Mouse (Mus musculus) limb, embryonic 15.5 days (tissue): ENCODE results near the gene Tanc1. TPM values are rescaled to one million over a fixed set of nuclear protein-coding genes. Genes with fewer than 3 reads are reported as not detected.

ENCODE experiments used
- ATAC-seq: fragments of 200-750 bp; cut with Nextera tagmentation; 2 replicates; pipeline ENCODE4 v1.8.0; 2017; ENCODE audit warnings: low read depth, moderate TSS enrichment; ENCODE audit not compliant: insufficient number of reproducible peaks, low FRiP score, low TSS enrichment
- H3K27ac ChIP-seq: fragments of 300-500 bp; sonication (generic); 2 replicates; pipeline ENCODE4 v1.5.1; 2015; ENCODE audit warnings: moderate library complexity, mild to moderate bottlenecking, inconsistent platforms
- H3K27me3 ChIP-seq: fragments of 300-500 bp; sonication (generic); 2 replicates; pipeline ENCODE4 v1.6.1; 2015; ENCODE audit warnings: inconsistent platforms
- H3K36me3 ChIP-seq: fragments of 300-500 bp; sonication (generic); 2 replicates; pipeline ENCODE4 v1.6.1; 2015; ENCODE audit warnings: inconsistent platforms
- H3K4me1 ChIP-seq: fragments of 300-500 bp; sonication (generic); 2 replicates; pipeline ENCODE4 v1.6.1; 2015; ENCODE audit warnings: inconsistent platforms
- H3K4me2 ChIP-seq: fragments of 300-500 bp; sonication (generic); 2 replicates; pipeline ENCODE4 v1.6.1; 2015; ENCODE audit warnings: mild to moderate bottlenecking, inconsistent platforms
- H3K4me3 ChIP-seq: fragments of 300-500 bp; sonication (generic); 2 replicates; pipeline ENCODE4 v1.5.1; 2015; ENCODE audit warnings: mild to moderate bottlenecking, inconsistent platforms
- H3K9ac ChIP-seq: fragments of 300-500 bp; sonication (generic); 2 replicates; pipeline ENCODE4 v1.6.1; 2015; ENCODE audit warnings: inconsistent platforms
- H3K9me3 ChIP-seq: fragments of 300-500 bp; sonication (generic); 2 replicates; pipeline ENCODE4 v1.6.1; 2016; ENCODE audit warnings: inconsistent platforms
- WGBS: fragments of 180-500 bp; shearing (Covaris S2); methylation state at CpG from one replicate; pipeline ENCODE4 v1.1.7; 2015; 5-methylcytosine and 5-hydroxymethylcytosine counted together
- polyA plus RNA-seq: library from polyadenylated mRNA; unstranded; fragments of >200 nt; fragmentation: Nextera tagmentation; extraction: Ambion mirVana; gene quantifications from 2 replicates; pipeline ENCODE4 v1.2.1, GENCODE M21; 2015

Tanc1 gene
- polyA plus RNA-seq, 1 experiment from 2014 or later: 50.6 TPM

DNA sequence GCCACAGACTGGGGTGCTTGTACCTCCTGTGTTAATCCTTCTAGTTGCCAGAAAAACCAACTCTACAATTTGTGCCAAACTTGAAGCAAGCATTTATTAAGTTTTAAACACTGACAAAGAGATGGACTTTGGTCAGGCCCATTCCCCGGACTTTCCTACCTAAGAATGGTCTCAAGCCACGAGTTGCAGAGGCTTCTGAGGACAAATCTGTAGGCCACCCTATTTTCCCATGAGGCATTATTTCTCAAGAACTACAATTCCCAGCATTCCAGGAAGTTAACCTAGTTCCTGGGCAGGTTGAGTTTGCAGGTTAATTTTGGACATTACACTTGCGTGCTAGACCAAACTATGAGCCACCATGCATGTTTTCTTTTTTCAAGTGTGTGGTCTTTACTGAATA lies 85.3 kb downstream of the Tanc1 start:
- H3K27ac ChIP-seq: 0 out of 2 replicates have a peak overlapping the region, but pooled peaks have one; percentile 23
- H3K4me3 ChIP-seq: no peak overlapping the region
- no peaks in the 10 kb centered on the region for H3K27me3 ChIP-seq
- H3K9ac ChIP-seq: no peak overlapping the region
- WGBS: 80% methylated on average over 3 of the region's 3 CpGs
- no peaks in the 10 kb centered on the region for H3K9me3 ChIP-seq
- H3K4me2 ChIP-seq: no peak overlapping the region
- no peaks in the 10 kb centered on the region for H3K36me3 ChIP-seq
- H3K4me1 ChIP-seq: peaks cover 27% of the 10 kb centered on the region
- ATAC-seq: no peak

DNA sequence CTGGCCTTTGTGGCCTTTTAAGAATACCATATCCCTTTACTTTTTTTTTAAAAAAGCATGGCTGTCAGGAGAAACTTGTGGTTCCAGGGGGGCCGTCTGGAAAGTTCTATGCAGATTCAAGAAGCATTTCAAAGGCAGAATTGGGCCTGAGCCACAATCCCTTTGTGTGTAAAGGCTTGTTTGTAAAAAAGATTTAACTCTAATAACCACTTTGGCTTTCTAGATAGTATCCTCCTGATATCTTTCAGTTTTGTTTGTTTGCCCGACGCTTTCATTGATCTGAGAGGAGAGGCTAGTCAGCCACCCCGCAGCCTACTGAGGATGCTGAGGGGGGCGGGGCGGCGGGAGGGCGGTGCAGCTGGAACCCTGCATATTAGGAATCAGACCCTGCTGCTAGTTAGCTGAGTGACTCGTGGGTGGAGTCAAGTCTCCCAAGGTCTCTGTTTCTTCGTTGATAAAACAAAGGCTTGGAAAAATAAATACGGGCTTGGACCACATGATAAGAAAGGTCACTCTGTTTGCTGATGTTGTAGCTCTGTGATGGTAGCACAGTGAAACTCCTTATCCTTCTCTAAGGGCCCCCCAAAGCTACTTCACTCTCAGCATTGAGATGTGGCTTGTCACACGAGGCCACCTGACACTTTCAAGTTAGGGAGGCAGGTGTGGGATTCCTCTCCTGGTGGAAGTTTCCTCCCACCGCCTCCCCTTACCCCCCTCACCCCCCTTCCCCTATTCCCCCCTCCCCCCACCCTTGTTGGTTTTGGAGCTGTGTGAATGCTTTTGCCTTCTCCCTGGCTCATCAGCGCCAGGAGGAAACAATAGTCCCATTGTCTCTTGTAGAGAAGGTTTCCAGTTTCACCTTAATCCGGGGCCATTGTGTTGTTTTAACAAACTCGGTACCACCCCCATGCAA lies 86.1 kb downstream of the Tanc1 start:
- no peaks in the 10 kb centered on the region for H3K27me3 ChIP-seq
- no peak for ATAC-seq
- no peaks in the 10 kb centered on the region for H3K9me3 ChIP-seq
- WGBS: 4% methylated on average over 16 of the region's 16 CpGs
- no peak overlapping the region; the same call in 1 of the 2 replicates for H3K27ac ChIP-seq
- H3K4me3 ChIP-seq: no peak overlapping the region
- H3K4me2 ChIP-seq: peak overlapping the region; percentile 35; the same call in 1 of the 2 replicates
- H3K4me1 ChIP-seq: peaks cover 27% of the 10 kb centered on the region
- H3K9ac ChIP-seq: no peak overlapping the region
- H3K36me3 ChIP-seq: no peaks in the 10 kb centered on the region

DNA sequence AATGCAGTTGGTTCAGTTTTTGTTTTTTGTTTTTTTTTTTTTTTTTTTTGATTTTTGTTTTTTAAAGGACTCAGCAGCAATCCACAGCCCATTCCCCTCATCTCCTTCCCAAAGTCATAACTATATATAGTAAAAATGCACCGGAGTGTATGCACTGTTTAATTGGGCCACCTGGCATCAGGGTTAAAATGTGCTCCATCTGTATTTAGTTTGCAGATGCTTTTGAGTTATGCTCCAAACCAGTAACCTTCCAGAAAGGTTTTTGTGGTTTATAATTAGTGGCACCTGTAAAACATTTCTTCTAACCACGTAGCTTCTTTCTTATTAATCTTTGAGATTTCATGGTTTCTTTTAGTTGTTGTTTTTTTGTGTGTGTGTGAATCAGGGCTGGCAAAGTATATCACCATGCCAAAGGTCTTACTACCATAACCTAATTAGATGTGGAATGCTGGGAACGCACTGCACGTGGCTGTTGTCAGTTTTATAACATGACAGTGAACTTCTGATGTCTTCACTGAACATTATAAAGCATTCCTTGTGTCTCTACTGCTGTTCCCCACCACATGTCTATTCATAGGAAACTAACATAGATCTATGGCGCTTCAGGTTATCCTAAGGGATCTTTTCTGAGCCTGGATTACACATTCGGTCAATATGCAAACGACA lies 86.9 kb downstream of the Tanc1 start:
- no peak overlapping the region for H3K27ac ChIP-seq
- WGBS: 33% methylated on average over 7 of the region's 7 CpGs
- no peak overlapping the region for H3K9ac ChIP-seq
- H3K4me1 ChIP-seq: peaks cover 27% of the 10 kb centered on the region
- H3K4me2 ChIP-seq: no peak overlapping the region
- H3K27me3 ChIP-seq: no peaks in the 10 kb centered on the region
- ATAC-seq: no peak
- H3K9me3 ChIP-seq: no peaks in the 10 kb centered on the region
- no peaks in the 10 kb centered on the region for H3K36me3 ChIP-seq
- no peak overlapping the region for H3K4me3 ChIP-seq

DNA sequence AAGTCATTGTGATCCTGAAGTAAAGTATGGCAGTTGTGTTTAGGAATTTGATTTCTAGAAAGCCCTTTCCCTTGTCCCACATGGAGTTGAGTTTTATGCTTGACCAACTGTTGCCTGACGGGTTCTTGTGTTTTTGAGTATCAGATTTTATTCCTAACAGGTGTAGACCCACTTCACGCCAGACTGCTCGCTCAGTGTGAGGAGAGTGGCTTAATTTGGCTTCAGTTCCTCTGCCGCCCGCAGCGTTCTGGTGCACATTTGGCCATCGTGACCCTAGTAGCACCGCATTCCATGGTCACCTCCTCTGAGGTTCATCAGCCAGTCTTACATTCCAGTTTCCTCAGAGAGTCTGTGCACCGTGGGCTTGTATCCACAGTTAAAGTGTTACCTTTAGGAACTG lies 88.1 kb downstream of the Tanc1 start:
- H3K4me2 ChIP-seq: no peak overlapping the region
- H3K9ac ChIP-seq: no peak overlapping the region
- no peaks in the 10 kb centered on the region for H3K27me3 ChIP-seq
- no peaks in the 10 kb centered on the region for H3K36me3 ChIP-seq
- peaks cover 27% of the 10 kb centered on the region for H3K4me1 ChIP-seq
- H3K4me3 ChIP-seq: no peak overlapping the region
- no peaks in the 10 kb centered on the region for H3K9me3 ChIP-seq
- no peak; the same call in 1 of the 2 replicates for ATAC-seq
- WGBS: 49% methylated on average over 9 of the region's 9 CpGs
- H3K27ac ChIP-seq: no peak overlapping the region

DNA sequence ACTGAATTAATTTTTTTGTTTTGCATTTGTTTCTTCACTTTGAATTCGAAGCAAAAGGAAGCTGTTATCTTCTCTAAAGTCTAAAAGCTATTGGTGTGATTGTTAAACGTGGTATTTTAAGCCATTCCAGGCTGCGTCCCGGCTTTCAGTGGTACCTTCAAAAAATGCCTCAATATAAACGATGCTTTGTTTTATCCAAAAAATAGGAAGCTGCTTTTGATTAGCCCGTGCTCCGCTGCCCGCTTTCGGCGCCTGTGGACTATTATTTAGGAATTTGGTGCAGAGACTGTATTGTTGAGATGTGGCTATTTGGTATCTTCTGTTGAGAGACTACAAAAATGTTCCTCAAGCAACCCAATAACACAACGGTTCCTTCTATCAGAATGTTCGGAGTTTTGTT lies 93.4 kb downstream of the Tanc1 start:
- Histone ChIP-seq H3K9ac (no peak overlapping the region), H3K4me1 (peaks cover 9% of the 10 kb centered on the region; the same call in 1 of the 2 replicates), H3K4me3 (no peak overlapping the region), H3K27me3 (no peaks in the 10 kb centered on the region), H3K4me2 (no peak overlapping the region), H3K36me3 (no peaks in the 10 kb centered on the region), H3K9me3 (no peaks in the 10 kb centered on the region), H3K27ac (no peak overlapping the region)
- WGBS: 52% methylated on average over 12 of the region's 12 CpGs
- ATAC-seq: no peak

DNA sequence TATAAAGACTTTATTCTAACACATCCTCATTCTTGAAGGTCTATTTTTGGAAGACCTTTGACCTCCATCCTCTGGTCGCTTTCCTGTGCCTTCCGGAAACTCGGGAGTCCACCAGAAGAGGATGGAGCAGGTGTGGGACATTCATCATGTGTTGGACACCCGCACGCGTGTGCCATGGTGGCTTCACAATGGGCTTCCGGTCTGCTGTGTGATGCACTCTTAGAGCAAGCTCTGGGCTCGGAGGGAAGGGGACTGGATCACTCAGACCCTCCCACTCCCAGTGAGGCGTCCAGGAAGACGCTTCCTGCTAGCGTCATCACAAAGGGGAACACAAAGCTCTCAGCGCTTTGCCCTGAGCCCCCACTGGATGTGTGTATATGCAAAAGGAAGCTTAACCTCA lies 95.0 kb downstream of the Tanc1 start:
- H3K36me3 ChIP-seq: no peaks in the 10 kb centered on the region
- no peak overlapping the region for H3K4me2 ChIP-seq
- no peak for ATAC-seq
- no peak overlapping the region for H3K9ac ChIP-seq
- no peaks in the 10 kb centered on the region for H3K27me3 ChIP-seq
- no peak overlapping the region for H3K27ac ChIP-seq
- no peak overlapping the region for H3K4me3 ChIP-seq
- WGBS: 84% methylated on average over 12 of the region's 12 CpGs
- H3K9me3 ChIP-seq: no peaks in the 10 kb centered on the region
- H3K4me1 ChIP-seq: 0 out of 2 replicates have a peak, but pooled peaks cover 2% of the 10 kb centered on the region

DNA sequence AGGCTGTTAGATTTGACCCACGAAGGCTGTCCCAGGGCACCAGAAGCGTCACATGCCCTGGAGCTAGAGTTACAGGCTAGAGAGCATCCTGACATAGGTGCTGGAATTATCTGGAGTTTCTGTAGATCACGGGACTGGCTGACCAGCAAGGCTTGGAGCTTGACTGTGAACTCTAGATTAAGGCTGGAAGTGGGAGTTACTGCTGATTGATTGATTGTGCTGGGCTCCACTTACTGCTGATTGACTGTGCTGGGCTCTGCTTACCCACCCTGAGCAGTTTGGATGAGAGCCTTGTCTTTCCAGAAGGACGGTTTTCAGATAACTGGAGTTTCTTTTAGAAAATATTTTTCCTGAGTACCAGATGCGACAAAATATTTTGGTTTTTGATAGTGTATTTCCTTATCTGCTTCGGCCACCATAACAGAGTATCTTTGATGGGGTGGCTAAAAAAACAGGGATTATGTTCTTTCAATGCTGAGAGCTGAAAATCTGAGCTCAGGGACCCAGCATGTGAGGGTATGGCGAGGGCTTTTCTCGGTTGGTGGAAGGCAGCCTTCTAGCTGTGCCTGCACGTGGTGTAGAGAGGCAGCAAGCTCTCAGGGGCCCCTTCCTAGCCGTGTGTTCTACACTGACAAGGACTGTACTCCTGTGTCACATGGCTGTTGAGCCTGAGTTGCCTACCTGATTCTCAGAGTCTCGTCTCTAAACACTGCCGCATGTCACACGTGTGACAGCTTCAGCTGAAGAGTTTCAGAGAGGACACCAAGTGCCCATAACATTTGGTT lies 96.3 kb downstream of the Tanc1 start:
- Histone ChIP-seq H3K4me1 (0 out of 2 replicates have a peak, but pooled peaks cover 5% of the 10 kb centered on the region), H3K9ac (no peak overlapping the region), H3K4me2 (no peak overlapping the region), H3K36me3 (no peaks in the 10 kb centered on the region), H3K4me3 (no peak overlapping the region), H3K27me3 (no peaks in the 10 kb centered on the region), H3K9me3 (no peaks in the 10 kb centered on the region), H3K27ac (no peak overlapping the region)
- no peak for ATAC-seq
- WGBS: 69% methylated on average over 13 of the region's 13 CpGs

DNA sequence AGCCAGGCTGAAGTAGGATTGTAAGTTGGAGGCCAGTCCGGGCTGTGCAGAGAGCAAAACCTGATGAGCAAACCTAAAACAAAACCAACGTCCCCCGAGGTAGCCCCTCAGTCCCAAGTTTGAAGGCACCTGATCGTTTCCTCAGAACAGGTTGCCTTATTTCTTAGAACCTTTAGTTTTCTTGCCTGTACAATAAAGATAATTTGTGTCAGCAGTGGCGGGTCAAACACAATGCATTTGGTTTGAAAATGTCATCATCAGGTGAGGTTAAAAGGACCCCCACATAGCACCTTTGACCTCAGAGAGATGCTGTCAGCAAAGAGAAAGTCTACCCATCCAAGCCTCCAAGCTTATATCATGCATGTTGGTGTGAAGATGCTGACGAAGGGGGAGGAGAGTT lies 98.9 kb downstream of the Tanc1 start:
- Histone ChIP-seq H3K4me2 (no peak overlapping the region), H3K4me3 (no peak overlapping the region), H3K27ac (no peak overlapping the region), H3K4me1 (0 out of 2 replicates have a peak, but pooled peaks cover 5% of the 10 kb centered on the region), H3K36me3 (no peaks in the 10 kb centered on the region), H3K9me3 (no peaks in the 10 kb centered on the region), H3K9ac (no peak overlapping the region), H3K27me3 (no peaks in the 10 kb centered on the region)
- ATAC-seq: no peak
- WGBS: 88% methylated on average over 6 of the region's 6 CpGs

DNA sequence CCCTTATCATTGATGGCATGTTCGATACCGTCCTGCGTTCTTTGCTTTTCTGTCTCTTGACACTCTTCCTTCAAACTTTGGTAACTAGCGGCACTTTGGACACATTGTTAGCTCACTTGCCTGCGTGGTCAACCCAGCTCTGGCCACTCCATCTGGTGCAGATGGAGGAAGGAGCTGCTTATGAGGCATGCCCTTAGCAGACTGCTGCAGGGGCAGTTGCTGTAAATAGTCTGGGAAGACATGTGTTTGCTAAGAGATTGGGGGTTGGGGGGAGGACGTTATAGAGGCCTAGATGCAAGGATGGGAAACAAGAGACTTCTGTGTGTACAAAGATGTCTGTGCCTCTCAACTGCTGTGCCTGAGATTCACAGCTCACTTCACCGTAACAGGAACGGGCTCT lies 100.2 kb downstream of the Tanc1 start:
- Histone ChIP-seq H3K4me3 (no peak overlapping the region), H3K4me2 (no peak overlapping the region), H3K9me3 (no peaks in the 10 kb centered on the region), H3K36me3 (no peaks in the 10 kb centered on the region), H3K27ac (no peak overlapping the region), H3K27me3 (no peaks in the 10 kb centered on the region), H3K4me1 (0 out of 2 replicates have a peak, but pooled peaks cover 5% of the 10 kb centered on the region), H3K9ac (no peak overlapping the region)
- 74% methylated on average over 8 of the region's 8 CpGs for WGBS
- ATAC-seq: no peak

DNA sequence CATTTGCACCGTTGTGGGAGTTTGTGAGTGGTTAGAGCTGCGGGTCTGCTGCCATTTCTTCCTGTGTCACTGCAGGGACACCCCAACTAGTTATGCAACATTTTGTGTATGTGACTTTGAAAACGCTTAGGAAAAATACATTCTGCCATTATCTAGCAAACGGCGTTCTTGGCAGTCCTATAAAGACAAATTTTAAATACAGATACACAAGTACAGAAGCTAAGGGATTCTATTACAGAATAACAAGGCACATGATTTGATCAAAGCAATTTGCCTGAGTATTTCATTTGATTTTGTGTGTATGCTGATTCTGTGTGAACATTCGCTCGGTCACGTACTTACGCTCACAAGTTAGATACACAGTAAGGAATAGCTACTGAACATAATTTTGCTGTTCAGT lies 100.6 kb downstream of the Tanc1 start:
- no peak overlapping the region for H3K4me2 ChIP-seq
- ATAC-seq: no peak
- no peak overlapping the region for H3K4me3 ChIP-seq
- no peaks in the 10 kb centered on the region for H3K36me3 ChIP-seq
- peaks cover 4% of the 10 kb centered on the region; the same call in 1 of the 2 replicates for H3K4me1 ChIP-seq
- H3K9ac ChIP-seq: no peak overlapping the region
- 76% methylated on average over 9 of the region's 9 CpGs for WGBS
- no peaks in the 10 kb centered on the region for H3K9me3 ChIP-seq
- no peak overlapping the region for H3K27ac ChIP-seq
- no peaks in the 10 kb centered on the region for H3K27me3 ChIP-seq

DNA sequence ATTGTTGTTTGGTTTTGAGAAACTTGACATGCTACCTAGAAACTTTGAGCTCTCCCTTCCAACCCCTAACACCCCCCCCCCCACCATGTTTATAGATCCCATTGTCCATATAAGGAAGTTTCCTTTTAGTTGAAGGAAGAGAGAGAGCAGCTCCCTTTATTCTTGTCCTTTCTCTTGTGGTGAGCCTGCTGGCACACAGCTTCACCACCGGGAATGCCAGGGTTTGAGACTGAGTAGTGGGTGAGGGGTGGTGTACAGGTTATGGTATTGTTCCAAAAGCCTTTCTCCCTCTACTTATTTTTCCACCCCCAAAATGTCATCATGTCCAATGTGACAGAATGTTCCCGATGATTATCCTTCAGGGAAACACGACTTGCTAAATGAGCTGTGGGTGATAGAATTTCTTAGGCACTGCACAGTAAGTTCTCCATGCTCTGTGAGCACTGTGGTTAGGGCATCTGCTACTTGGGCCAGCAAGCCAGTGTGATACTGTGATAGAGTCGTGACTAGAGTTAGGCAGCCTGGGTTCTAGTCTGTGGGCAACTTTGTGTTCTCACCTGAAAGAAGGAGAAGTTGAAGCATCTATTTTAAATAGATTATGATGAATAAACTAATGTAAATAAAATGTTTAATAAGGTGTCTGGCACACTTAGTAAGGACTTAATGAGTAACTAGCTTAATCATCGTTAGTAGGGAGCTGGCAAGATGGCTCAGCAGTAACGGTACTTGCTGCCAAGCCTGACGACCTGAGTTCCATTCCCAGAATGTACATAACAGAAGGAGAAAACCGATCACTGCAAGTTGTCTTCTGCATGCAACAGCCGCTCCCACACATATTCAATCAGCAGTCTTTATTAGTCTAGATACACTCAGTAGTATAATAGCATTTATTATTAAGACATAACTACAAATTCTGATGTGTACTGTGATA lies 102.0 kb downstream of the Tanc1 start:
- no peak overlapping the region for H3K9ac ChIP-seq
- H3K4me3 ChIP-seq: no peak overlapping the region
- no peaks in the 10 kb centered on the region for H3K9me3 ChIP-seq
- no peak overlapping the region for H3K4me2 ChIP-seq
- H3K27ac ChIP-seq: no peak overlapping the region
- peaks cover 17% of the 10 kb centered on the region for H3K4me1 ChIP-seq
- no peaks in the 10 kb centered on the region for H3K27me3 ChIP-seq
- ATAC-seq: no peak
- 77% methylated on average over 9 of the region's 9 CpGs for WGBS
- no peaks in the 10 kb centered on the region for H3K36me3 ChIP-seq
